Mouse (Mus musculus): ENCODE data around the gene Pgbd5.

Pgbd5 gene

GRCm38 (mm10) chr8:124386225-124386899, 53.1 kb downstream of the Pgbd5 start:
- no peak for DNase-seq

- DNase-seq = no peak
Observed at GRCm38 (mm10) chr8:124384336-124384735, 55.1 kb downstream of the Pgbd5 start.

- DNase-seq = no peak
Observed at GRCm38 (mm10) chr8:124382235-124382634, 57.2 kb downstream of the Pgbd5 start.

GRCm38 (mm10) chr8:124379289-124379688, 60.2 kb downstream of the Pgbd5 start:
- no peak for DNase-seq

- DNase-seq = no peak
Observed at GRCm38 (mm10) chr8:124376406-124376805, 63.1 kb downstream of the Pgbd5 start.

- DNase-seq = no peak
Observed at GRCm38 (mm10) chr8:124375727-124376126, 63.7 kb downstream of the Pgbd5 start.

- DNase-seq = no peak
Observed at GRCm38 (mm10) chr8:124375168-124375567, 64.3 kb downstream of the Pgbd5 start.

GRCm38 (mm10) chr8:124373753-124374152, 65.7 kb downstream of the Pgbd5 start:
- no peak for DNase-seq

- DNase-seq = no peak
Observed at GRCm38 (mm10) chr8:124371410-124372123, 67.9 kb downstream of the Pgbd5 start.

- DNase-seq = no peak
Observed at GRCm38 (mm10) chr8:124370422-124371183, 68.9 kb downstream of the Pgbd5 start.

GRCm38 (mm10) chr8:124368213-124368612, 71.2 kb downstream of the Pgbd5 start:
- peak; percentile 38 for DNase-seq

GRCm38 (mm10) chr8:124363337-124363736, 76.1 kb downstream of the Pgbd5 start:
- no peak for DNase-seq

GRCm38 (mm10) chr8:124362589-124362988, 76.9 kb downstream of the Pgbd5 start:
- DNase-seq = no peak

GRCm38 (mm10) chr8:124361773-124362427, 77.6 kb downstream of the Pgbd5 start:
- no peak for DNase-seq

GRCm38 (mm10) chr8:124360911-124361310, 78.5 kb downstream of the Pgbd5 start:
- DNase-seq = no peak

GRCm38 (mm10) chr8:124351636-124352035, 87.8 kb downstream of the Pgbd5 start:
- no peak for DNase-seq

GRCm38 (mm10) chr8:124349663-124350062, 89.8 kb downstream of the Pgbd5 start:
- peak; percentile 52 for DNase-seq

- peak; percentile 47 for DNase-seq
Observed at GRCm38 (mm10) chr8:124348087-124348486, 91.4 kb downstream of the Pgbd5 start.

GRCm38 (mm10) chr8:124346852-124347523, 92.5 kb downstream of the Pgbd5 start:
- no peak for DNase-seq

- DNase-seq = no peak
Observed at GRCm38 (mm10) chr8:124345098-124345497, 94.4 kb downstream of the Pgbd5 start.

- DNase-seq = peak; percentile 24
Observed at GRCm38 (mm10) chr8:124343991-124344390, 95.5 kb downstream of the Pgbd5 start.

- DNase-seq = no peak
Observed at GRCm38 (mm10) chr8:124343151-124343550, 96.3 kb downstream of the Pgbd5 start.

Data from kidney, adult 11 months (tissue).